Mouse (Mus musculus) forebrain, embryonic 14.5 days (tissue): ENCODE data around the gene Prkag3. TPM values are rescaled to one million over a fixed set of nuclear protein-coding genes. Genes with fewer than 3 reads are reported as not detected.

Experiments used
- ATAC-seq: fragments of 200-750 bp; cut with Nextera tagmentation; 2 replicates; pipeline ENCODE4 v1.8.0; 2017; ENCODE audit warnings: mild to moderate bottlenecking, moderate library complexity
- DNase-seq: peaks from one replicate; pipeline ENCODE4 v3.0.0-alpha.2; 2015; ENCODE audit warnings: low spot score
- H3K27ac ChIP-seq: fragments of 300-500 bp; sonication (generic); 2 replicates; pipeline ENCODE4 v1.5.1; 2014; ENCODE audit warnings: low read depth, mild to moderate bottlenecking, control low read depth, low read length, moderate library complexity
- H3K27me3 ChIP-seq: fragments of 300-500 bp; sonication (generic); replicated peaks from 2 replicates; pipeline ENCODE4 v1.6.1; 2014; ENCODE audit warnings: low read length, control low read depth, mixed read lengths; ENCODE audit not compliant: control insufficient read depth, insufficient read depth
- H3K36me3 ChIP-seq: fragments of 300-500 bp; sonication (generic); 2 replicates; pipeline ENCODE4 v1.6.1; 2014; ENCODE audit warnings: low read length, control low read depth; ENCODE audit not compliant: control insufficient read depth, insufficient read depth
- H3K4me1 ChIP-seq: fragments of 300-500 bp; sonication (generic); 2 replicates; pipeline ENCODE4 v1.6.1; 2014; ENCODE audit warnings: antibody characterized with exemption, low read length, control low read depth; ENCODE audit not compliant: control insufficient read depth, insufficient read depth
- H3K4me2 ChIP-seq: fragments of 300-500 bp; sonication (generic); 2 replicates; pipeline ENCODE4 v1.6.1; 2014; ENCODE audit warnings: mild to moderate bottlenecking, control low read depth, low read length
- H3K4me3 ChIP-seq: fragments of 300-500 bp; sonication (generic); 2 replicates; pipeline ENCODE4 v1.5.1; 2014; ENCODE audit warnings: low read depth, low read length, control low read depth
- H3K9ac ChIP-seq: fragments of 300-500 bp; sonication (generic); 2 replicates; pipeline ENCODE4 v1.6.1; 2014; ENCODE audit warnings: mild to moderate bottlenecking, low read length, control low read depth, moderate library complexity
- H3K9me3 ChIP-seq: fragments of 300-500 bp; sonication (generic); replicated peaks from 2 replicates; pipeline ENCODE4 v1.6.1; 2016; ENCODE audit warnings: low read length, control low read depth, mixed read lengths; ENCODE audit not compliant: control insufficient read depth
- WGBS: fragments of 180-500 bp; shearing (Covaris S2); extraction: QIAGEN DNeasy Blood & Tissue Kit; methylation state at CpG from one replicate; pipeline ENCODE4 v1.1.7; 2014; 5-methylcytosine and 5-hydroxymethylcytosine counted together
- polyA plus RNA-seq: library from polyadenylated mRNA; unstranded; fragments of >200 nt; fragmentation: Nextera tagmentation; extraction: Ambion mirVana; gene quantifications from 2 replicates; pipeline ENCODE4 v1.2.1, GENCODE M21; 2014

Prkag3 gene
- polyA plus RNA-seq, 1 experiment from 2014 or later = not detected

DNA sequence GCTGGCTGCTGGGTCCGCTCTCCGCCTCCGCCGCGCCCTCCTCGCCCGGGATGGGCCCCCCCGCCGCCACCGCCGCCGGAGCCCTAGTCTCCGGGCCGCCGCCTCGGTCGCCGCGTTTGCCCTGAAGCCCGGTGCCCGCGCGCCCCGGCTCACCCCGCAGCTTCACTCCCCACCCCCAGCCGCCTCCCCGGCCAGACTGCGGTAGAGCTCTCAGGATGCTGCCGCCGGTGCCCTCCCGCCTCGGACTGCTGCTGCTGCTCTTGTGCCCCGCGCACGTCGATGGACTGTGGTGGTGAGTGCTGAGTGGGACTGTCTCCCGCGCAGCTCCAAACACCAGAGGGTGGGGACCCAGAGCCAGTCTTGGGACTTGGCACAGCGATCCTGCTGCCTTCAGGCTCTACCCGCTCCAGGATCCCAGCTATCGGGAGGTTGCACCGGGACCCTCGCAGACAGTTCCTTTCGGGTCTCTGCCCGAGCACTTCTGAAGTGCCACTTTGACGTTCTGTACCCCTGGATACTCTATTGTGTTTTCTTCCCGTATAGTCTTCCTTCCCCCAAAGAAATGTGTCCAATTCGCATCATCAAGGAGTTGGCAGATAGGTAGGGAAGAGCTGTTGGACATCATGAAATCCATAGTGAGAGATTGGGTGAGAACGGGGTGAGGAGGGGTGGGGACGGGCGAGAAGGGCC is 23.1 kb upstream of the Prkag3 start:
- no peak overlapping the region for H3K27ac ChIP-seq
- peak overlapping the region; percentile 74 for H3K4me2 ChIP-seq
- ATAC-seq = peak; percentile 35
- WGBS = under 1% methylated on average over 45 of the region's 51 CpGs
- H3K36me3 ChIP-seq = no peaks in the 10 kb centered on the region
- peaks cover 9% of the 10 kb centered on the region for H3K4me1 ChIP-seq
- DNase-seq = peak; percentile 31
- peak overlapping the region; percentile 40 for H3K4me3 ChIP-seq
- peak overlapping the region; percentile 45 for H3K9ac ChIP-seq
- H3K27me3 ChIP-seq = peaks cover 89% of the 10 kb centered on the region
- H3K9me3 ChIP-seq = no peaks in the 10 kb centered on the region

DNA sequence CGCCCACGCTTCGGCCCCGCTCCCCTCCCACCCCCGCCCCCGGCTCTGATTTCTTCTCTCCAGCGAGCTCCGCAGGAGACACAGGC is 22.7 kb upstream of the Prkag3 start, which contains the start of gene Wnt6:
Gene Wnt6 (plus strand): TSS at position 48 of the 86 bp plus-strand sequence.
- ATAC-seq (no peak), DNase-seq (no peak)
- WGBS = no CpG with 5 or more reads among the region's 8 CpGs
- Histone ChIP-seq H3K27ac (no peak within 1 kb of the TSS), H3K9me3 (no peaks in the 10 kb centered on the region), H3K9ac (peak within 1 kb of the TSS; percentile 45), H3K4me3 (peak within 1 kb of the TSS; percentile 40), H3K4me2 (peak within 1 kb of the TSS; percentile 74), H3K36me3 (no peaks in the 10 kb centered on the region), H3K4me1 (peaks cover 9% of the 10 kb centered on the region), H3K27me3 (peaks cover 85% of the 10 kb centered on the region)

DNA sequence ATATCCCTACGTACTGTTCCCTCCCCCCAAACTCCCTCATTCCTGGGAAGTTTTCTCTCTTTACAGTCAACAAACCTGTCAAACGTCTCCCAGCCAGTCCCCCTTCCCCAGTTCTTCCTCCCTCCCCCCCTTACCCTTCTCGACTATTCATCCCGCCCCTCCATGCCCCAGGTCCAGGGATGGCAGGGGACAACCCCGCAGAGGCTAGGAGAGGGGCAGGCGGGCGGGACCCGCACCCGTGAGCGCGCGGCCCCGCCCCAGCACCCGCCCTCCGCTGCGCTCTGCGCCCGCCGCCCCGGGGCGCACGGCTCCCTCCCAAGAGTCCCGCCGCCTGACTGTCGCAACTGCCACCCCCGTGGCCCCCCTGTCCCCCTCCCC is 22.4 kb upstream of the Prkag3 start:
- Histone ChIP-seq H3K9me3 (no peaks in the 10 kb centered on the region), H3K4me3 (peak overlapping the region; percentile 40), H3K4me2 (peak overlapping the region; percentile 74), H3K27me3 (peaks cover 83% of the 10 kb centered on the region), H3K27ac (no peak overlapping the region), H3K36me3 (no peaks in the 10 kb centered on the region), H3K4me1 (peaks cover 9% of the 10 kb centered on the region), H3K9ac (peak overlapping the region; percentile 45; the same call in 1 of the 2 replicates)
- under 1% methylated on average over 11 of the region's 26 CpGs for WGBS
- ATAC-seq = peak; percentile 38; the same call in 1 of the 2 replicates
- DNase-seq = no peak

DNA sequence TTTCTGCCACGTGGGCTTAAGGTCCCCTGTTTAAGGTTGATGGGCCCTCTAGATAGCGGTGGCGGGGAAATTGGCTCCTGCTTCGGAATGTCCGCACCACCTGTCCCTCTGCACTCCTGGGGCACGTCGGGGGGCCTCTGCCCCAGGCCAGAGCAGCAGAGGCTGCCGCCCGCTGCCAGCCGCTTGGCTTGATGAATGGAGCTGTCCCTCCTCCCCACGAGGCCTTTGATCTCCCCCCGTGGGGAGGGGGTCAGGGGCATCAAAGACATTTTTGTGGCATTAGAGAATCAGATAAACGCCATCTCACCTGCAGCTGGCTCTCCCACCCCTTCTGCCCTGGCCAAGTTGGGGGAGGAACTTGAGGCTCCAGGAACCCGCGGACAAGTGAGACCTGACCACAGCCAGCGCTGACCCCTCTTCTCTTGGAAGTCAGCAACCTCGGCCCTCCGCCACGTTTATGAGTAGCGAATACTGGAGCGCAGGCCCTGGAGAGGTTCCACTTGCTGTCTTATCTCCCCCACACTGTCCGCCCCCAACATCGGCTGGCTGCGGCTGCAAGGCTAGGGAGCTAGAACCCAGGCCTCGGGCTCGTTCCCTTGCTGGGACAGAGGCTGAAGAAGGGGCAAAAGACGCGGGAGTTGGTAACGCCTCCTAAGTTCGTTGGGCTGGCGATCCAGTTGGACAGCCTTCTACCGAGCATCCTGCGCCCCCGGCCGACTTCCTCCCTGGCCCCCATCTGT is 21.9 kb upstream of the Prkag3 start:
- Histone ChIP-seq H3K27me3 (peaks cover 78% of the 10 kb centered on the region), H3K4me1 (peaks cover 9% of the 10 kb centered on the region), H3K4me3 (peak overlapping the region; percentile 40), H3K27ac (no peak overlapping the region), H3K9me3 (no peaks in the 10 kb centered on the region), H3K36me3 (no peaks in the 10 kb centered on the region), H3K4me2 (peak overlapping the region; percentile 74), H3K9ac (no peak overlapping the region)
- under 1% methylated on average over 35 of the region's 35 CpGs for WGBS
- no peak for ATAC-seq
- no peak for DNase-seq

DNA sequence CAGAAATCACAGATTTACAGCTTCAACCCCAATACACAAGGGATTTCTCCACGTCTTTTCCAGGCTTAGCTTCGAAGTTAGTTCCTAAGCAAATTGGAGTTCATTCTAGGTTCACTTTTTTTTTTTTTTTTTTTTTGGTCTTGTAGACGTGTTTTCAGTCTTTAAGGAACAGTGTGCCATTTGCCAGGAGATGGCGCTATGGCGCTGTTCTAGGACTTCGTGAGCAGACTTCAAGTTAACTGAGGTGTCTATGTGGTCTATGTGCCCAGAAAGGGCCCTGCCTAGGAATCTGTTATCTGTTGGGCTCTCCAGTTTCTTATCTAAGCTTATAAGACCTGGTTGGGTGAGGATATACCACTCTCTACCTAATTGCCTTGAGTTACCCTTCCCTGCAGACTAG is 14.1 kb upstream of the Prkag3 start:
- peaks cover 5% of the 10 kb centered on the region; the same call in 1 of the 2 replicates for H3K27me3 ChIP-seq
- no peak overlapping the region for H3K27ac ChIP-seq
- WGBS = 5% methylated on average over 6 of the region's 6 CpGs
- DNase-seq (peak; percentile 81), ATAC-seq (no peak)
- no peaks in the 10 kb centered on the region for H3K4me1 ChIP-seq
- no peak overlapping the region for H3K9ac ChIP-seq
- no peaks in the 10 kb centered on the region for H3K9me3 ChIP-seq
- no peaks in the 10 kb centered on the region for H3K36me3 ChIP-seq
- no peak overlapping the region for H3K4me3 ChIP-seq
- H3K4me2 ChIP-seq = no peak overlapping the region

DNA sequence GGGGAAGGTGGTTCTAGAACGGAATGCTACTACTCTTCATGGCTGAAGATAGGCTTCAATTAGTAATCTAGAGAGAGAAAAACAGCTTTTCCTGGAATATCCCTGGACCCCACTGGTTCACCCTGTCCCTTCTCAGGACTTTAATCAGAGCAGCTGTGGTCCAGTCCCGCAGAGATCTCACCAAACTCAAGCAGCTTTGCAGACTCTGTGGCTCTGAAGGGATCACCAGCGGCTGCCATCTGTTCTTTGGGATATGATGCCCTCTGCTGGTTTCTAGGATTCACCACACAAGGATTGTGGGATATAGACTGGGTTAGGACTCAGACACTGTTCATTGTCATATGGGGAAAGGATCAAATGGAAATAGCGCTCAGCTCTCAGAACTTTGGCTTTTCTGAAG is 10.8 kb upstream of the Prkag3 start:
- 34% methylated on average over 4 of the region's 4 CpGs for WGBS
- Histone ChIP-seq H3K36me3 (no peaks in the 10 kb centered on the region), H3K9ac (no peak overlapping the region), H3K4me1 (no peaks in the 10 kb centered on the region), H3K27ac (no peak overlapping the region), H3K4me3 (no peak overlapping the region), H3K4me2 (no peak overlapping the region), H3K9me3 (no peaks in the 10 kb centered on the region), H3K27me3 (0 out of 2 replicates have a peak, but pooled peaks cover 2% of the 10 kb centered on the region)
- ATAC-seq (no peak), DNase-seq (peak; percentile 61)

DNA sequence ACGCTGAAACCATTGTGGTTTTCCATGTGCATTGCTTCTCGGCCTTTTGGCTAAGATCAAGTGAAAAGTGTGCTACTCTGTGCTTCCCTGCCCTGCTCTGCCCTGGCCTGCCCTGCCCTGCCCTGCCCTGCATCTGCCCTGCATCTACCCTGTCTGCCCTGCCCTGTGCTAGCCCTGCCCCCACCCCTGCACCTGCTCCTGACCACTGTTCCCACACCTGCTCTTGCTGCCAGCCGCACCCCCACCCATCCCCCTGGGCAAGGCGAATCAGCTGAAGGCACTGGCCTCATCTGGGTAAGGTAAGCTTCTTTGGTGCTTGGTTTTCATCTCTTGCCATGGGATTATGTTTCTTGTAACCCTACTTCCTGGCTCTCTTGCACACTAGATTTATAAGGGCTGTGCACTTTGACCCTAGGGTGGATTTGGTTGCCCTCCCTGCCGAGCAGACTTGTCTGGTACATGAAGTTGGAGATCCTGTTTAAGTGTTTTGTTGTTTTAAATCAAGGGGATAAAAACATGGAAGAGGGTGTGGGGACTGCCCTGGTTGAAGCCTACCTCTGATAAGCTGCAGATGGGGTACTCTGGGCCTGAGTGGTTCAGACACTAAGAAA is 5.3 kb upstream of the Prkag3 start:
- H3K9ac ChIP-seq = no peak overlapping the region

DNA sequence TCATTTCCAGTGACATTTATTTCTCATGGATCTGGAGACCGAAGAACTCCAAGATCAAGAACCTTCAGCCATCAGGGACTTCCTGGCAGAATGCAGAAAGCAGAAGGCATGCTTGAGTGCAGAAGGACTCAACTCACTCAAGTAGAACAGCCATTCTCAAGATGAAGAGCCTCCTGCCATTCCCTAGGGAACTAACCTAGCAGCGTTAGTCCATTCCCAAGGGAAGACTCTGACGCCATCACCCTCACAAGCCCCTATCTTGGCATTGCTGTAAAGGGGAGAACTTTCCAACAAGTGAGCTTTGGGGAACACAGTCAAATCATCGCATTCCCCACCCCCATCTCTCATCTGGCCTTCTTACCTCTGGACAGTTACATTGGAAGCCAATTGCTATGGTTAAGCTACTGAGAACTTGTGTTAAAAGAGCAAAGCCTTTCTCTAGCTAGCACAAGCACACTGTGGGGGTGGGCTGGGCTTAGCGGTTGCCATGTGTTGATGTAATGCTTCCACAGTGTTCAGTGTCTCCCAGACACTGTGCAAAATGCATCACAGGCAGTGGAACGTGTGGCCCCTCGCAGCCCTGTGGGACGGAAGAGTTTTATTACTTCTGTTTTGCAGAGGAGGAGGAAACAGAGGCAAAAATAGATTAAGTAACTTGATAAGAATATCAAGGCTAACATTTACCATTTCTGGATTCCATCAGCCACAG is 4.4 kb upstream of the Prkag3 start:
- Histone ChIP-seq H3K9ac (no peak overlapping the region), H3K4me3 (no peak overlapping the region), H3K36me3 (no peaks in the 10 kb centered on the region), H3K27ac (no peak overlapping the region), H3K4me1 (no peaks in the 10 kb centered on the region), H3K4me2 (no peak overlapping the region), H3K9me3 (no peaks in the 10 kb centered on the region), H3K27me3 (peaks cover 3% of the 10 kb centered on the region; the same call in 1 of the 2 replicates)
- no peak for DNase-seq
- WGBS = 88% methylated on average over 8 of the region's 8 CpGs
- ATAC-seq = no peak

More for the DNA sequence above, 5.3 kb upstream of the Prkag3 start:
- no peaks in the 10 kb centered on the region for H3K9me3 ChIP-seq
- H3K36me3 ChIP-seq = no peaks in the 10 kb centered on the region
- no peak overlapping the region for H3K27ac ChIP-seq
- no peak for ATAC-seq
- H3K4me3 ChIP-seq = no peak overlapping the region
- H3K27me3 ChIP-seq = no peaks in the 10 kb centered on the region
- DNase-seq = no peak
- H3K4me1 ChIP-seq = no peaks in the 10 kb centered on the region
- WGBS = 67% methylated on average over 5 of the region's 5 CpGs
- no peak overlapping the region for H3K4me2 ChIP-seq
